Mouse (Mus musculus) stomach, embryonic 14.5 days (tissue): Measurements from ENCODE around the gene Nxn. TPM values are rescaled to one million over a fixed set of nuclear protein-coding genes. Genes with fewer than 3 reads are reported as not detected.

Experiments
- ATAC-seq: fragments of 200-750 bp; cut with Nextera tagmentation; 2 replicates; pipeline ENCODE4 v1.8.0; 2017; ENCODE audit warnings: low read depth, moderate TSS enrichment; ENCODE audit not compliant: insufficient number of reproducible peaks, insufficient read depth, low FRiP score
- H3K27ac ChIP-seq: fragments of 300-500 bp; sonication (generic); 2 replicates; pipeline ENCODE4 v1.5.1; 2014; ENCODE audit warnings: mild to moderate bottlenecking, low read length, moderate library complexity, mixed read lengths
- H3K27me3 ChIP-seq: fragments of 300-500 bp; sonication (generic); 2 replicates; pipeline ENCODE4 v1.6.1; 2014; ENCODE audit warnings: low read length, control low read depth, mixed read lengths; ENCODE audit not compliant: control insufficient read depth, insufficient read depth
- H3K36me3 ChIP-seq: fragments of 300-500 bp; sonication (generic); 2 replicates; pipeline ENCODE4 v1.6.1; 2014; ENCODE audit warnings: mild to moderate bottlenecking, control low read depth, low read length, moderate library complexity, mixed read lengths; ENCODE audit not compliant: control insufficient read depth, insufficient read depth
- H3K4me1 ChIP-seq: fragments of 300-500 bp; sonication (generic); 2 replicates; pipeline ENCODE4 v1.6.1; 2014; ENCODE audit warnings: low read length, control low read depth, mixed read lengths; ENCODE audit not compliant: control insufficient read depth, insufficient read depth
- H3K4me2 ChIP-seq: fragments of 300-500 bp; sonication (generic); replicated peaks from 2 replicates; pipeline ENCODE4 v1.6.1; 2014; ENCODE audit warnings: low read depth, low read length, control low read depth
- H3K4me3 ChIP-seq: fragments of 300-500 bp; sonication (generic); 2 replicates; pipeline ENCODE4 v1.5.1; 2014; ENCODE audit warnings: low read depth, low read length, control low read depth
- H3K9ac ChIP-seq: fragments of 300-500 bp; sonication (generic); replicated peaks from 2 replicates; pipeline ENCODE4 v1.6.1; 2014; ENCODE audit warnings: low read depth, mild to moderate bottlenecking, control low read depth, low read length, moderate library complexity, mixed read lengths
- H3K9me3 ChIP-seq: fragments of 300-500 bp; sonication (generic); 2 replicates; pipeline ENCODE4 v1.6.1; 2016; ENCODE audit warnings: low read depth, low read length, control low read depth; ENCODE audit not compliant: control insufficient read depth
- WGBS: fragments of 180-500 bp; shearing (Covaris S2); extraction: QIAGEN DNeasy Blood & Tissue Kit; methylation state at CpG from one replicate; pipeline ENCODE4 v1.1.7; 2014; 5-methylcytosine and 5-hydroxymethylcytosine counted together
- polyA plus RNA-seq: library from polyadenylated mRNA; unstranded; fragments of >200 nt; fragmentation: Nextera tagmentation; extraction: Ambion mirVana; gene quantifications from 2 replicates; pipeline ENCODE4 v1.2.1, GENCODE M21; 2014

Nxn gene
- polyA plus RNA-seq, 1 experiment from 2014 or later, result 50.4 TPM

GRCm38 (mm10) chr11:76397650-76398311 is 1.2 kb downstream of the Nxn start:
- peak overlapping the region; percentile 86 for H3K9ac ChIP-seq
- no peaks in the 10 kb centered on the region for H3K9me3 ChIP-seq
- H3K4me2 ChIP-seq, result peak overlapping the region; percentile 83
- 0 out of 2 replicates have a peak, but pooled peaks have one; percentile 20 for ATAC-seq
- WGBS, result under 1% methylated on average over 25 of the region's 26 CpGs
- H3K27ac ChIP-seq, result peak overlapping the region; percentile 91
- H3K4me3 ChIP-seq, result peak overlapping the region; percentile 93
- H3K27me3 ChIP-seq, result no peaks in the 10 kb centered on the region
- no peaks in the 10 kb centered on the region for H3K36me3 ChIP-seq
- H3K4me1 ChIP-seq, result peaks cover 7% of the 10 kb centered on the region; the same call in 1 of the 2 replicates

- no peak overlapping the region for H3K27ac ChIP-seq
- no peak overlapping the region for H3K4me2 ChIP-seq
- peaks cover 5% of the 10 kb centered on the region; the same call in 1 of the 2 replicates for H3K4me1 ChIP-seq
- no peaks in the 10 kb centered on the region for H3K9me3 ChIP-seq
- WGBS, result 77% methylated on average over 11 of the region's 11 CpGs
- no peak overlapping the region for H3K4me3 ChIP-seq
- ATAC-seq, result no peak
- no peaks in the 10 kb centered on the region for H3K36me3 ChIP-seq
- no peak overlapping the region for H3K9ac ChIP-seq
- H3K27me3 ChIP-seq, result no peaks in the 10 kb centered on the region
These were observed 5.9 kb downstream of the Nxn start for GRCm38 (mm10) chr11:76392996-76393395.

GRCm38 (mm10) chr11:76392532-76392931 is 6.4 kb downstream of the Nxn start:
- WGBS, result 84% methylated on average over 7 of the region's 7 CpGs
- Histone ChIP-seq H3K9ac (no peak overlapping the region), H3K4me1 (peaks cover 5% of the 10 kb centered on the region; the same call in 1 of the 2 replicates), H3K4me2 (no peak overlapping the region), H3K27me3 (no peaks in the 10 kb centered on the region), H3K36me3 (no peaks in the 10 kb centered on the region), H3K4me3 (no peak overlapping the region), H3K27ac (no peak overlapping the region), H3K9me3 (no peaks in the 10 kb centered on the region)
- ATAC-seq, result no peak

GRCm38 (mm10) chr11:76388711-76389110 is 10.2 kb downstream of the Nxn start:
- H3K36me3 ChIP-seq, result no peaks in the 10 kb centered on the region
- H3K4me1 ChIP-seq, result peaks cover 5% of the 10 kb centered on the region; the same call in 1 of the 2 replicates
- no peaks in the 10 kb centered on the region for H3K27me3 ChIP-seq
- no peak overlapping the region for H3K9ac ChIP-seq
- no peak overlapping the region for H3K4me3 ChIP-seq
- 26% methylated on average over 7 of the region's 7 CpGs for WGBS
- no peaks in the 10 kb centered on the region for H3K9me3 ChIP-seq
- H3K4me2 ChIP-seq, result peak overlapping the region; percentile 24
- no peak for ATAC-seq
- no peak overlapping the region for H3K27ac ChIP-seq

GRCm38 (mm10) chr11:76387097-76387496 is 11.8 kb downstream of the Nxn start:
- H3K9ac ChIP-seq, result no peak overlapping the region
- 91% methylated on average over 1 of the region's 1 CpGs for WGBS
- H3K4me1 ChIP-seq, result peaks cover 13% of the 10 kb centered on the region
- no peak overlapping the region for H3K4me2 ChIP-seq
- H3K27ac ChIP-seq, result no peak overlapping the region
- no peaks in the 10 kb centered on the region for H3K36me3 ChIP-seq
- no peaks in the 10 kb centered on the region for H3K9me3 ChIP-seq
- ATAC-seq, result no peak
- no peak overlapping the region for H3K4me3 ChIP-seq
- no peaks in the 10 kb centered on the region for H3K27me3 ChIP-seq

GRCm38 (mm10) chr11:76385746-76386145 is 13.2 kb downstream of the Nxn start:
- no peak overlapping the region for H3K4me2 ChIP-seq
- H3K4me1 ChIP-seq, result peaks cover 17% of the 10 kb centered on the region
- no peak overlapping the region for H3K4me3 ChIP-seq
- no peaks in the 10 kb centered on the region for H3K27me3 ChIP-seq
- H3K9me3 ChIP-seq, result no peaks in the 10 kb centered on the region
- WGBS, result 54% methylated on average over 3 of the region's 3 CpGs
- no peak overlapping the region for H3K27ac ChIP-seq
- no peak for ATAC-seq
- no peak overlapping the region for H3K9ac ChIP-seq
- H3K36me3 ChIP-seq, result no peaks in the 10 kb centered on the region

- 78% methylated on average over 4 of the region's 4 CpGs for WGBS
- H3K9ac ChIP-seq, result no peak overlapping the region
These were observed 13.9 kb downstream of the Nxn start for GRCm38 (mm10) chr11:76385017-76385416.

GRCm38 (mm10) chr11:76384307-76384706 is 14.6 kb downstream of the Nxn start:
- Histone ChIP-seq H3K36me3 (no peaks in the 10 kb centered on the region), H3K27me3 (no peaks in the 10 kb centered on the region), H3K27ac (no peak overlapping the region), H3K4me3 (no peak overlapping the region), H3K9me3 (no peaks in the 10 kb centered on the region), H3K4me1 (peaks cover 27% of the 10 kb centered on the region), H3K4me2 (no peak overlapping the region), H3K9ac (no peak overlapping the region)
- ATAC-seq, result no peak
- WGBS, result 75% methylated on average over 5 of the region's 5 CpGs

More at GRCm38 (mm10) chr11:76385017-76385416, 13.9 kb downstream of the Nxn start:
- no peak overlapping the region for H3K4me3 ChIP-seq
- ATAC-seq, result no peak
- H3K4me2 ChIP-seq, result no peak overlapping the region
- no peaks in the 10 kb centered on the region for H3K27me3 ChIP-seq
- H3K36me3 ChIP-seq, result no peaks in the 10 kb centered on the region
- peak overlapping the region; percentile 30; the same call in 1 of the 2 replicates for H3K27ac ChIP-seq
- no peaks in the 10 kb centered on the region for H3K9me3 ChIP-seq
- H3K4me1 ChIP-seq, result peaks cover 23% of the 10 kb centered on the region
